ENCODE assay signal across 12 mouse cellular contexts in genomic region chr4:100526296-100526695, GRCm38 (mm10). TPM values are rescaled to one million over a fixed set of nuclear protein-coding genes. Genes with fewer than 3 reads are reported as not detected.
DNase-seq lines count a peak whose midpoint lies in the region; ATAC-seq lines count a peak whose summit lies in the region.
"Had no signal": no experiment of that assay in that cellular context is flagged by ENCODE, and none has a peak within 500 bp of the region (broad histone marks: within the 10 kb centered on the region; RNA-seq: fewer than 3 reads in every experiment).

No protein-coding gene starts in this region.

- H3K4me1 ChIP-seq in intestine, embryonic 14.5 days (replicated peaks; ENCODE audit: control insufficient read depth, insufficient read depth, low read length): peaks cover 17% of the 10 kb centered on the region
- H3K4me1 ChIP-seq in intestine, embryonic 16.5 days (ENCODE audit: control insufficient read depth, insufficient read depth, low read length): peaks cover 7% of the 10 kb centered on the region

- no peaks in the 10 kb centered on the region for H3K9me3 ChIP-seq in intestine, embryonic 14.5 days (ENCODE audit: control insufficient read depth, low read length)
- no peaks in the 10 kb centered on the region for H3K9me3 ChIP-seq in intestine, embryonic 16.5 days (ENCODE audit: control insufficient read depth, low read length)
- H3K9me3 ChIP-seq: hindbrain, embryonic 15.5 days had no signal

- peak; percentile 60 to 90 for DNase-seq in adrenal gland, adult (ENCODE audit: inconsistent age in 2 of 2, low spot score in 1 of 2)
- no peak for DNase-seq in adrenal gland, postnatal 4 days (ENCODE audit: low spot score in 2 of 2)
- DNase-seq in intestine, embryonic 14.5 days (ENCODE audit: low spot score): no peak
- DNase-seq in ovary, adult 18-20 months (ENCODE audit: low spot score): peak; percentile 18
- no peak for DNase-seq in ovary, postnatal 10 days (ENCODE audit: low spot score)
- peak; percentile 40 for DNase-seq in heart, postnatal 4 days
- DNase-seq in frontal cortex, postnatal 10 days (ENCODE audit: low spot score in 2 of 2): no peak
- DNase-seq: cerebellum, adult 9-10 months had no signal

- H3K4me2 ChIP-seq in intestine, embryonic 14.5 days (ENCODE audit: low read length): no peak overlapping the region
- H3K4me2 ChIP-seq in intestine, embryonic 16.5 days (ENCODE audit: low read depth, low read length): no peak overlapping the region
- H3K4me2 ChIP-seq: hindbrain, embryonic 15.5 days had no signal

- no peaks in the 10 kb centered on the region for H3K36me3 ChIP-seq in intestine, embryonic 14.5 days (ENCODE audit: control insufficient read depth, insufficient read depth, low read length)
- H3K36me3 ChIP-seq in intestine, embryonic 16.5 days (ENCODE audit: control insufficient read depth, insufficient read depth, low read length): no peaks in the 10 kb centered on the region
- H3K36me3 ChIP-seq: hindbrain, embryonic 15.5 days had no signal

- no peak for ATAC-seq in intestine, embryonic 14.5 days (replicated peaks; ENCODE audit: low FRiP score, low TSS enrichment, low read depth)
- ATAC-seq in intestine, embryonic 16.5 days: no peak

- no peak overlapping the region for H3K9ac ChIP-seq in intestine, embryonic 14.5 days (ENCODE audit: low read length)
- no peak overlapping the region for H3K9ac ChIP-seq in intestine, embryonic 16.5 days (ENCODE audit: low read depth, low read length)
- H3K9ac ChIP-seq: hindbrain, embryonic 15.5 days had no signal

- 29% methylated on average over 6 of the region's 6 CpGs for WGBS in intestine, embryonic 14.5 days
- 39% methylated on average over 6 of the region's 6 CpGs for WGBS in intestine, embryonic 16.5 days

- H3K4me3 ChIP-seq in intestine, embryonic 14.5 days (ENCODE audit: low read depth, low read length): no peak overlapping the region
- no peak overlapping the region for H3K4me3 ChIP-seq in intestine, embryonic 16.5 days (ENCODE audit: low read length)
- H3K4me3 ChIP-seq: hindbrain, embryonic 15.5 days had no signal

- H3K27me3 ChIP-seq in intestine, embryonic 14.5 days (replicated peaks; ENCODE audit: control insufficient read depth, insufficient read depth, low read length): no peaks in the 10 kb centered on the region
- no peaks in the 10 kb centered on the region for H3K27me3 ChIP-seq in intestine, embryonic 16.5 days (replicated peaks; ENCODE audit: control insufficient read depth, insufficient read depth, low read length)

- H3K27ac ChIP-seq in intestine, embryonic 14.5 days (ENCODE audit: low read depth): peak overlapping the region; percentile 11; the same call in 1 of the 2 replicates
- no peak overlapping the region for H3K27ac ChIP-seq in intestine, embryonic 16.5 days (ENCODE audit: low read length)
- H3K27ac ChIP-seq: hindbrain, embryonic 15.5 days; macrophage had no signal

RNA-seq across cellular contexts. Expression of gene Ube2u, which starts 47.6 kb away (rescaled TPM):
- under 1 TPM; 0.23 to 0.31 TPM for total RNA-seq in adrenal gland, postnatal 4 days (2021)
- polyA plus RNA-seq in intestine, embryonic 14.5 days (2014; fragmentation: Nextera tagmentation; extraction: Ambion mirVana): 0.12 and 0.23 TPM in 2 replicates
- not detected in 2 replicates for polyA plus RNA-seq in intestine, embryonic 16.5 days (2015; fragmentation: Nextera tagmentation; extraction: Ambion mirVana)
- total RNA-seq in heart, postnatal 4 days (2021): under 1 TPM; 0.31 to 0.36 TPM
- total RNA-seq: layer of hippocampus, adult 18-20 months had no signal
- polyA plus RNA-seq: macrophage had no signal

Comparison
In these comparisons a context has a peak if more than half of its experiments do, and no peak if none do; other contexts are left out.
1. DNase-seq: peak in adrenal gland, adult (2 of 2), ovary, adult 18-20 months (single experiment) and heart, postnatal 4 days (single experiment); none in adrenal gland, postnatal 4 days (0 of 2), intestine, embryonic 14.5 days (single experiment), ovary, postnatal 10 days (single experiment) and frontal cortex, postnatal 10 days (0 of 2).